Mouse (Mus musculus): ENCODE results near the gene Itpr3.

Itpr3 gene

GRCm38 (mm10) chr17:27119540-27119895, 62.4 kb downstream of the Itpr3 start:
- no peak for DNase-seq (ENCODE audit: low spot score in 2 of 2)

GRCm38 (mm10) chr17:27119954-27120353, 62.9 kb downstream of the Itpr3 start:
- DNase-seq (ENCODE audit: low spot score in 2 of 2): peak in 1 of 2 experiments; percentile 44

- DNase-seq (ENCODE audit: low spot score in 2 of 2): peak; percentile 63 to 76
Observed at GRCm38 (mm10) chr17:27120561-27121024, 63.5 kb downstream of the Itpr3 start.

- no peak for DNase-seq (ENCODE audit: low spot score in 2 of 2)
Observed at GRCm38 (mm10) chr17:27121266-27121665, 64.2 kb downstream of the Itpr3 start.

- DNase-seq (ENCODE audit: low spot score in 2 of 2): no peak
Observed at GRCm38 (mm10) chr17:27121781-27122180, 64.7 kb downstream of the Itpr3 start.

- no peak for DNase-seq (ENCODE audit: low spot score in 2 of 2)
Observed at GRCm38 (mm10) chr17:27122701-27123100, 65.6 kb downstream of the Itpr3 start.

DNA sequence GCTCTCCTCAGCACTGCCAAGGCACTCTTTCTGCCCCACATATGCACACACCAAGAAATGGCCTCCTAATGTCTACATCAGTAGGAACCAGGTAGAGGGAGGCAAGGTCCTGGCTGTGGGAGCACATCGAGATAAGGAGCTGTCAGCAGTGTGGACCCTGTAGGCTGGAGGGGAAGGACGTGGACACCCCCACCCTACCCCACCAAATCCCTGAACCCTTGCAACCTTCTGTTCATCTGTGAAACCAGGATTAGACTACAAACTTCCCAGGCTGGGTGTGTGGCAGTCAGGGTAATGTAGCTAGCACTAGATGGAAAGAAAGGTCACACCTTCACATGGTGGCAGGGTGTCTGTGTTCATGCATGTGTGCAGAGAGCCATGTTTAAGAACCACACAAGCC, 66.0 kb downstream of the Itpr3 start:
- no peak for DNase-seq (ENCODE audit: low spot score in 2 of 2)

GRCm38 (mm10) chr17:27123813-27124375, 66.8 kb downstream of the Itpr3 start:
- DNase-seq (ENCODE audit: low spot score in 2 of 2): no peak

DNA sequence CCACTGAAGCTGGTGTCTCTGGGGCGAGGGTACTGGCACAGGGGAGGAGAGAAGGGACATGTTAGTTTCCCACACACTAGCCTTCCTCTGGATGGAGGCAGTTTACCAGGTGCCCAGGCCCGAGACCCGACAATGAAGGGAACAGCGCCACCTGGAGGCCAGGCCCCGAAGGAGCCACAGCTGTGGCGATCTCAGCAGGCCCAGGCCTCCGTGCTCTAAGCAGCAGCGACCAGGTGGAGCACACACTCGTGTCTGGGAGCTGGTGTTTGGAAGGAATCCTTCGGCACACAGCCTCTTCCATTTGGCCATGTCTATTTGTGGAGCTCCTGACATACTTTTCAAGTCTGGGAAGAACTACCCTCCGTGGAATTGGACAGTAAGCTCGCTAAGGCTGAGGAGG, 68.1 kb downstream of the Itpr3 start:
- peak; percentile 61 to 86 for DNase-seq (ENCODE audit: low spot score in 2 of 2)

DNA sequence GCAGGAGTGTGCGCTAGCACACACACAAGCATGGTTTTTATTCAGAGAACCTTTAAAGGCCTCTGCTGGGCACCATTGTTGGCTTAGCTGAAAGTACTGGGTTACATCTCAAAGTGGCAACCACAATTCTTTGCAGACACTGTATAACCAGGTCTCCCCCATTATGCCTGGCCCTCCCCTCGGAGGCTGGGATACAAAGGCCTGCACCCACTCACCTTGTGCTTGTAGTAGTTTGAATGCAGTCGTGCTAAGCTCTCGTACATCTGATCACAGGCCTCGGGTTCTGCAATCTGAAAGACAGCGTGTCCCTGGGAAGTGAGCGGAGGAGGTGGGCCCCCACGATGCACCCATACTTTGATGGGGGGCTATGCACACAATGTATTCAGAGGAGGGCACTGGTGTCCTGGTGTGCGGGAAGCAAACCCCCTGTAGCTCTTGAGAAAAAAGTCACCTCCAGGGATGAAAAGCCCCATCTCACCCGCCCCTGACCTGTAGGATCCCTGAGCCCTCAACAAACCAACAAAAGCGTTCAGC, 68.6 kb downstream of the Itpr3 start:
- DNase-seq (ENCODE audit: low spot score in 2 of 2): no peak

- DNase-seq (ENCODE audit: low spot score in 2 of 2): no peak
Observed at GRCm38 (mm10) chr17:27126974-27127373, 69.9 kb downstream of the Itpr3 start.

- no peak for DNase-seq (ENCODE audit: low spot score in 2 of 2)
Observed at GRCm38 (mm10) chr17:27128189-27128588, 71.1 kb downstream of the Itpr3 start.

- DNase-seq (ENCODE audit: low spot score in 2 of 2): no peak
Observed at GRCm38 (mm10) chr17:27129291-27129690, 72.2 kb downstream of the Itpr3 start.

DNA sequence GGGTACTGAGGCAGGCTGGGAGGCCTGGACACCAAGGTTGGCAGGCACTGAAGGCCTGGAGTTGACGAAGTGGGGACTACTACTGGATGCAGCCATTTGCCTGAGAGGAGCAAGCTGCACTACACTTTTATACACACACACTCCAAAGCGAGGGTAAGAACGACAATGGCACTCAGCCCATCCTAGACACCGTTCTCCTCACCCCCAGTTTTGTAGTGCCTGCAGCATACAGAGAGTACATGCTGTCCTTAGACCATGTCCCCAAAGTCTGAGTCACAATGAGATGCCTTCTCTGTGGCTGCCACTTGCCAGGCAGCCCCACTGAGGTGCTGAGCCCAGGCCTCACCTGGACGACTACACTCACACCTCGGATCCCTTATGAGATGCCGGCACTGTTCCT, 72.7 kb downstream of the Itpr3 start:
- DNase-seq (ENCODE audit: low spot score in 2 of 2): no peak

DNA sequence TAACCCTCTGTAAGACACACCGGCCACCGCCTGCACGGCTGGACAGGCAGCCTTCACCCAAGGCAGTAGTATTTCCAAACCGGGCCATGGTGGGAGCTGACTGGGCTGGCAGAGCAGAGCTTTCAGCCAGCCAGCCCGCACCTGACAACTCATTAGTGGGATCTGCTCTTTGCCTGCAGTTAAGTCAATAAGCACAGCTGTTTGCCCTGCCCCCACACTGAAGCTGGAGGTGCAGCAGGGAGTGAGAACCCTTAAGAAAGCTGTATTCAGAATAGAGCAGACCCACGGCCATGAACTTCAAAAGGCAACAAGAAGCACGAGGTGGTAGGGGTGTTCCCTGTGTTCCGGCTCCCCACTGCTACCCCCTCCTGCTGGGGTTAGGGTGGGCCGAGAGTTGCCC, 73.1 kb downstream of the Itpr3 start:
- no peak for DNase-seq (ENCODE audit: low spot score in 2 of 2)

- DNase-seq (ENCODE audit: low spot score in 2 of 2): no peak
Observed at GRCm38 (mm10) chr17:27131240-27131665, 74.1 kb downstream of the Itpr3 start.

GRCm38 (mm10) chr17:27132238-27132637, 75.1 kb downstream of the Itpr3 start:
- no peak for DNase-seq (ENCODE audit: low spot score in 2 of 2)

DNA sequence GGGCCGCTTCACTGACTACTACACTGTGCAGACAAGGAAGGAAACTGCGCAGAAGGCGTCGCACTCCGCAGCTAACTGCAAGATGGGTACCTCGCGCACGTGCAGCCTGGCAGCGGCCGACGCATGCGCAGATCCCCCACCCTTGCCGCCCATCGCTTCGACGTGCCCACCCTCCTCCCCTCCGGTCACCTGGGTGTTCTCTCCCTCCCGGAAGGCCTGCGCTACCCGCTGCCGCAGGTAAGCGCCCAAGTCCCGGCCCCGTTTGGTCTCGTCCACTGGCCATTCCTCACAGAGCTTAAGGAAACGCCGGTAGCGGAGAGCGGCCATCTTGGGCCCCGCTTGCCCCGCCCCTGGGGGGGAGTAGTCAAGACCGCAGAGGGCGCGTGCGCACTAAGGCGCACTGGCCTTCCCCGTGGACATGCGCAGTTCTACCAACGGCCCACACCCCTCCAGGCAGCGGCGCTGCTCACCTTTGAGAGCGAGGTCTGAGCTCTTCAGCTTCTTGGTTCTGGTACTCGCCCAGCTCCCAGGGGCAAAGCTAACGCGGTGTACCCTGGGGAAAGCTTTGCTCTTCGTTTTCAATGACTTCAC, 76.5 kb downstream of the Itpr3 start, which contains the start of gene Uqcc2:
Uqcc2 (minus strand) TSS at position 366 of the 591 bp plus-strand sequence.
- peak; percentile 96 to 97 for DNase-seq (ENCODE audit: low spot score in 2 of 2)

- DNase-seq (ENCODE audit: low spot score in 2 of 2): no peak
Observed at GRCm38 (mm10) chr17:27134187-27134586, 77.1 kb downstream of the Itpr3 start.

GRCm38 (mm10) chr17:27134715-27135114, 77.6 kb downstream of the Itpr3 start:
- no peak for DNase-seq (ENCODE audit: low spot score in 2 of 2)

GRCm38 (mm10) chr17:27138396-27138795, 81.3 kb downstream of the Itpr3 start:
- DNase-seq (ENCODE audit: low spot score in 2 of 2): no peak

DNA sequence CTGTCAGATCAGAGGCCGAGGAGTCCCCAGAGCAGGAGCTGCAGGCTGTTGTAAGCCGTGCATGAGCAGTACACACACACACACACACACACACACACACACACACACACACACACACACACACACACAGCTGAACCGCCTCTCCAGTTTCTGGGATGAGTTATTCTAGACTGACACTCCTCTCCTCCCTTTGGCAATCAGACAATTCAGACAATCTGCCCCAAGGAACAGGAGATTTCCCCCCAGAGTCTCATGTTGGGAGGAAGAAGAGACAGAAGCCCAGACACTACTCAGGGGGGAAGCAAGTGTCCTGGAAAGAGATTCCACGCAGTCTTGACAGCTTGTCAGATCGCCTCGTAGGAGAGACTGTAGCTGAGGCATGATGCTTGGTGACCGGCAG, 82.2 kb downstream of the Itpr3 start:
- DNase-seq (ENCODE audit: low spot score in 2 of 2): no peak

GRCm38 (mm10) chr17:27140262-27140661, 83.2 kb downstream of the Itpr3 start:
- no peak for DNase-seq (ENCODE audit: low spot score in 2 of 2)

All from urinary bladder, postnatal 4 days (tissue).